Mouse (Mus musculus) hindbrain, embryonic 13.5 days (tissue): ENCODE measurements at regions not wholly inside any gene's neighbourhood (a gene's known extent, or its start where the extent isn't known, plus 50 kb on each side); places are given as distances from the start of the nearest gene placed in this dataset.

Source experiments
- ATAC-seq: fragments of 200-750 bp; cut with Nextera tagmentation; 2 replicates; pipeline ENCODE4 v1.8.0; 2017; ENCODE audit warnings: moderate TSS enrichment; ENCODE audit not compliant: low FRiP score
- H3K27ac ChIP-seq: fragments of 300-500 bp; sonication (generic); 2 replicates; pipeline ENCODE4 v1.5.1; 2015; ENCODE audit warnings: inconsistent platforms, mild to moderate bottlenecking, moderate library complexity
- H3K27me3 ChIP-seq: fragments of 300-500 bp; sonication (generic); 2 replicates; pipeline ENCODE4 v1.6.1; 2015; ENCODE audit warnings: mild to moderate bottlenecking, inconsistent platforms
- H3K36me3 ChIP-seq: fragments of 300-500 bp; sonication (generic); 2 replicates; pipeline ENCODE4 v1.6.1; 2015; ENCODE audit warnings: mild to moderate bottlenecking, inconsistent platforms
- H3K4me1 ChIP-seq: fragments of 300-500 bp; sonication (generic); replicated peaks from 2 replicates; pipeline ENCODE4 v1.6.1; 2015; ENCODE audit warnings: inconsistent platforms
- H3K4me2 ChIP-seq: fragments of 300-500 bp; sonication (generic); 2 replicates; pipeline ENCODE4 v1.6.1; 2015; ENCODE audit warnings: inconsistent platforms, mild to moderate bottlenecking, moderate library complexity
- H3K4me3 ChIP-seq: fragments of 300-500 bp; sonication (generic); 2 replicates; pipeline ENCODE4 v1.5.1; 2015; ENCODE audit warnings: mild to moderate bottlenecking, inconsistent platforms
- H3K9ac ChIP-seq: fragments of 300-500 bp; sonication (generic); 2 replicates; pipeline ENCODE4 v1.6.1; 2015; ENCODE audit warnings: mild to moderate bottlenecking, inconsistent platforms
- H3K9me3 ChIP-seq: fragments of 300-500 bp; sonication (generic); 2 replicates; pipeline ENCODE4 v1.6.1; 2016; ENCODE audit warnings: inconsistent platforms
- WGBS: fragments of 180-500 bp; shearing (Covaris S2); methylation state at CpG from one replicate; pipeline ENCODE4 v1.1.7; 2015; 5-methylcytosine and 5-hydroxymethylcytosine counted together

DNA sequence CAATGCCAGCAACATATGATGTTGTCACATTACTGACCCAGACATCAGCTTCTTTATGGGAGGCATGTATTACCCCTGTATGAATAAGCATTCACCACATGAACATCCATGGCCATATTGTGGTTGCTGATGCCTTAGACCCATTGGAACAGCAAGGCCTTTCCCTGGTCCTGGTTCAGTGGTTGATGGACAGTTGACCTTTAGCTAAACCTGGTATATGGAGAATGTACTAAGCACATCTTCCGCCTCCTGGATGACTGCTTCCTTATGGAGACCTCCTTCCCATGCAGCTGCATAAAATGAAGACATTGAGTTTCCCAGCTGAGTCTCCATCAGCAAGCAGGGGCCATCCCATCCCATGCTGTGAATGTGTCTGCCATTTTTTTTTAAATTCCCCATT lies 61.9 kb upstream of the Cwc22 start:
- H3K9ac ChIP-seq = no peak overlapping the region
- no peak for ATAC-seq
- WGBS = 93% methylated on average over 1 of the region's 1 CpGs

GRCm38 (mm10) chr2:78005402-78006021 lies 59.3 kb upstream of the Cwc22 start:
- H3K4me2 ChIP-seq = no peak overlapping the region
- H3K27me3 ChIP-seq = no peaks in the 10 kb centered on the region
- no peak overlapping the region for H3K4me3 ChIP-seq
- no peaks in the 10 kb centered on the region for H3K9me3 ChIP-seq
- no peak overlapping the region for H3K27ac ChIP-seq
- no peaks in the 10 kb centered on the region for H3K4me1 ChIP-seq
- no peaks in the 10 kb centered on the region for H3K36me3 ChIP-seq
- ATAC-seq = no peak
- H3K9ac ChIP-seq = no peak overlapping the region
- WGBS = 48% methylated on average over 7 of the region's 7 CpGs

More for the DNA sequence above, 61.9 kb upstream of the Cwc22 start:
- Histone ChIP-seq H3K4me2 (no peak overlapping the region), H3K9me3 (no peaks in the 10 kb centered on the region), H3K27ac (no peak overlapping the region), H3K4me3 (no peak overlapping the region), H3K4me1 (no peaks in the 10 kb centered on the region), H3K27me3 (no peaks in the 10 kb centered on the region), H3K36me3 (no peaks in the 10 kb centered on the region)

- H3K4me2 ChIP-seq = no peak overlapping the region
- no peaks in the 10 kb centered on the region for H3K36me3 ChIP-seq
- H3K27me3 ChIP-seq = no peaks in the 10 kb centered on the region
- WGBS = 69% methylated on average over 5 of the region's 5 CpGs
- H3K4me3 ChIP-seq = no peak overlapping the region
- H3K27ac ChIP-seq = no peak overlapping the region
- no peaks in the 10 kb centered on the region for H3K4me1 ChIP-seq
- no peak overlapping the region for H3K9ac ChIP-seq
- ATAC-seq = no peak
- no peaks in the 10 kb centered on the region for H3K9me3 ChIP-seq
Measured at GRCm38 (mm10) chr2:78004426-78004825, 58.3 kb upstream of the Cwc22 start.
